Mouse (Mus musculus) heart, embryonic 13.5 days (tissue): ENCODE data around the gene Slc39a9. TPM values are rescaled to one million over a fixed set of nuclear protein-coding genes. Genes with fewer than 3 reads are reported as not detected.

ENCODE experiments used
- ATAC-seq: fragments of 200-750 bp; cut with Nextera tagmentation; 2 replicates; pipeline ENCODE4 v1.8.0; 2017; ENCODE audit warnings: moderate TSS enrichment; ENCODE audit not compliant: insufficient number of reproducible peaks, low FRiP score, low TSS enrichment; ENCODE audit errors: extremely low read depth
- H3K27ac ChIP-seq: fragments of 300-500 bp; sonication (generic); replicated peaks from 2 replicates; pipeline ENCODE4 v1.5.1; 2015; ENCODE audit warnings: moderate library complexity, mild to moderate bottlenecking, inconsistent platforms
- H3K27me3 ChIP-seq: fragments of 300-500 bp; sonication (generic); replicated peaks from 2 replicates; pipeline ENCODE4 v1.6.1; 2015; ENCODE audit warnings: mild to moderate bottlenecking, inconsistent platforms
- H3K36me3 ChIP-seq: fragments of 300-500 bp; sonication (generic); 2 replicates; pipeline ENCODE4 v1.6.1; 2015; ENCODE audit warnings: mild to moderate bottlenecking, inconsistent platforms
- H3K4me1 ChIP-seq: fragments of 300-500 bp; sonication (generic); 2 replicates; pipeline ENCODE4 v1.6.1; 2015; ENCODE audit warnings: inconsistent platforms
- H3K4me2 ChIP-seq: fragments of 300-500 bp; sonication (generic); 2 replicates; pipeline ENCODE4 v1.6.1; 2015; ENCODE audit warnings: inconsistent platforms, mild to moderate bottlenecking, moderate library complexity
- H3K4me3 ChIP-seq: fragments of 300-500 bp; sonication (generic); 2 replicates; pipeline ENCODE4 v1.5.1; 2015; ENCODE audit warnings: moderate library complexity, mild to moderate bottlenecking, inconsistent platforms
- H3K9ac ChIP-seq: fragments of 300-500 bp; sonication (generic); 2 replicates; pipeline ENCODE4 v1.6.1; 2015; ENCODE audit warnings: inconsistent platforms, mild to moderate bottlenecking, moderate library complexity
- H3K9me3 ChIP-seq: fragments of 300-500 bp; sonication (generic); 2 replicates; pipeline ENCODE4 v1.6.1; 2016; ENCODE audit warnings: inconsistent platforms
- WGBS: fragments of 180-500 bp; shearing (Covaris S2); methylation state at CpG from one replicate; pipeline ENCODE4 v1.1.7; 2015; ENCODE audit warnings: mixed read lengths; 5-methylcytosine and 5-hydroxymethylcytosine counted together
- polyA plus RNA-seq: library from polyadenylated mRNA; unstranded; fragments of >200 nt; fragmentation: Nextera tagmentation; extraction: Ambion mirVana; gene quantifications from 2 replicates; pipeline ENCODE4 v1.2.1, GENCODE M21; 2015

Gene Slc39a9
- polyA plus RNA-seq, 1 experiment from 2014 or later, result 15.9 TPM

- peak; percentile 32; the same call in 1 of the 2 replicates for ATAC-seq
- Histone ChIP-seq H3K9me3 (no peaks in the 10 kb centered on the region), H3K27ac (no peak within 1 kb of the TSS), H3K4me3 (peak within 1 kb of the TSS; percentile 51), H3K27me3 (peaks cover 56% of the 10 kb centered on the region), H3K4me1 (peaks cover 46% of the 10 kb centered on the region), H3K9ac (peak within 1 kb of the TSS; percentile 76), H3K4me2 (peak within 1 kb of the TSS; percentile 80), H3K36me3 (no peaks in the 10 kb centered on the region)
- WGBS, result under 1% methylated on average over 52 of the region's 52 CpGs
Measured at GRCm38 (mm10) chr12:80692269-80692972, 48.7 kb downstream of the Slc39a9 start, which contains the start of gene Plekhd1. TSS of gene Plekhd1 (plus strand) at chr12:80692591.

GRCm38 (mm10) chr12:80693700-80694099 lies 50.0 kb downstream of the Slc39a9 start:
- Histone ChIP-seq H3K4me1 (peaks cover 40% of the 10 kb centered on the region), H3K9ac (no peak overlapping the region), H3K4me3 (no peak overlapping the region), H3K9me3 (no peaks in the 10 kb centered on the region), H3K27ac (no peak overlapping the region), H3K4me2 (peak overlapping the region; percentile 80), H3K27me3 (peaks cover 56% of the 10 kb centered on the region), H3K36me3 (no peaks in the 10 kb centered on the region)
- WGBS, result 33% methylated on average over 2 of the region's 2 CpGs
- no peak for ATAC-seq

- ATAC-seq, result no peak
- no peaks in the 10 kb centered on the region for H3K9me3 ChIP-seq
- peaks cover 56% of the 10 kb centered on the region for H3K27me3 ChIP-seq
- 79% methylated on average over 3 of the region's 3 CpGs for WGBS
- H3K27ac ChIP-seq, result no peak overlapping the region
- H3K36me3 ChIP-seq, result no peaks in the 10 kb centered on the region
- peaks cover 36% of the 10 kb centered on the region for H3K4me1 ChIP-seq
- no peak overlapping the region for H3K4me2 ChIP-seq
- H3K4me3 ChIP-seq, result no peak overlapping the region
- H3K9ac ChIP-seq, result no peak overlapping the region
Measured at GRCm38 (mm10) chr12:80695004-80695403, 51.3 kb downstream of the Slc39a9 start.

- Histone ChIP-seq H3K36me3 (no peaks in the 10 kb centered on the region), H3K4me2 (no peak overlapping the region), H3K9me3 (no peaks in the 10 kb centered on the region), H3K27ac (no peak overlapping the region), H3K4me3 (no peak overlapping the region), H3K9ac (no peak overlapping the region), H3K27me3 (peaks cover 20% of the 10 kb centered on the region), H3K4me1 (peaks cover 22% of the 10 kb centered on the region)
- 54% methylated on average over 5 of the region's 5 CpGs for WGBS
- ATAC-seq, result no peak
Measured at GRCm38 (mm10) chr12:80698526-80699143, 55.0 kb downstream of the Slc39a9 start.

GRCm38 (mm10) chr12:80699144-80699531 lies 55.5 kb downstream of the Slc39a9 start:
- Histone ChIP-seq H3K9ac (no peak overlapping the region), H3K27me3 (peaks cover 15% of the 10 kb centered on the region), H3K9me3 (no peaks in the 10 kb centered on the region), H3K4me3 (no peak overlapping the region), H3K4me1 (peaks cover 17% of the 10 kb centered on the region), H3K4me2 (no peak overlapping the region), H3K36me3 (no peaks in the 10 kb centered on the region), H3K27ac (no peak overlapping the region)
- ATAC-seq, result no peak
- WGBS, result 56% methylated on average over 2 of the region's 2 CpGs

DNA sequence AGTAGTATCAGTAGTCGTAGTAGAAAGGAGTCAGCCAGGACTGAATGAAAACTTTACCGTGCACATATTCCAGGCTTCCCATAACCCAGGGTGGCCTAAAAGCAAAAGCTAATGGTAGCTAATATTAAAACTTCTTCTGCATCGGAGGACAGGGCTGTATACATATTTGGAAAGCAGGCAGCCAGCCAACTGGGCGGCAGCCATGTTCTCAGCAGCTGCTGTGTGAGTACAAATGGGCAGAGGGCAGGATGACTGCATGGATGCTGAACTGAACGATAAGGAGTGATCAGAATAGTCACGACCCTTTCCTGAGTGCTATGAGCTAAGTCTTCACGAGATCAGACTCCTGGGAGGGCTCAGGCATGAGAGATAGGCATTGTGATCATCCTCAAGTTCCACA lies 57.6 kb downstream of the Slc39a9 start:
- Histone ChIP-seq H3K27ac (no peak overlapping the region), H3K9ac (no peak overlapping the region), H3K36me3 (no peaks in the 10 kb centered on the region), H3K4me1 (peaks cover 17% of the 10 kb centered on the region), H3K4me2 (no peak overlapping the region), H3K9me3 (no peaks in the 10 kb centered on the region), H3K4me3 (no peak overlapping the region), H3K27me3 (0 out of 2 replicates have a peak, but pooled peaks cover 6% of the 10 kb centered on the region)
- 47% methylated on average over 7 of the region's 7 CpGs for WGBS
- ATAC-seq, result no peak

DNA sequence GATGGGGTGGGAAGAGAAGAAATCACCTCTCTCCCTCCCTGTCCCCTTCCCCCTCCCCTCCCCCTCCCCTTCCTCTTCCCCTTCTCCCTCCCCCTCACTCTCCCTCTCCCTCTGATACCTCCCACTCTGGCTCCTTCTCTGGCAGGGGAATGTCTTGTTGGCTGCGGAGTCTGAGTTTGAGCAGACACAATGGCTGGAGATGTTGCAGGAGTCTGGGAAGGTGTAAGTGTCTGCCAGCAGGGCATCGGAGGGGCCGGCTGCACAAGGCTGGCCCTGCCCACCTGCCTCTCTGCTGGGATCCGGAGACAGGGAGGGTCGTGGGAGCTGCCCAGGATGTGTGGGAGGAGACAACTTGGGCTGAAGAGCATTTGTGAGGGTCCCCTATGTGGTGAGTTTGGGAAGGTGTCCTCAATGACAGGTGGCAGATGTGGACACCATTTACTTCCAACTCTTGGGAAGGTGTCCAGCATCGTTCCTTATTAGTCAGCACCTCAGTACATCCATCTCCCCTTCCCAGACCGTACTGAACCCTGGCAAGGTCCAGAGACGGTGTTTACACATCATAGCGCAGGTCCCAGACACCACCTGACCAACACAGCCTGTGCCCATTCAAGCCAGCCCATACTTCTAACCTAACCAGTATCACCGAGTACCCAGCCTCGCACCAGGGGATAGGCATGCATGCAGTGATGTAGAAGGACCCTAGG lies 62.7 kb downstream of the Slc39a9 start:
- H3K27me3 ChIP-seq, result 0 out of 2 replicates have a peak, but pooled peaks cover 20% of the 10 kb centered on the region
- H3K4me1 ChIP-seq, result peaks cover 24% of the 10 kb centered on the region
- H3K9me3 ChIP-seq, result no peaks in the 10 kb centered on the region
- H3K9ac ChIP-seq, result no peak overlapping the region
- no peak overlapping the region for H3K27ac ChIP-seq
- no peak for ATAC-seq
- H3K36me3 ChIP-seq, result no peaks in the 10 kb centered on the region
- 46% methylated on average over 11 of the region's 11 CpGs for WGBS
- H3K4me3 ChIP-seq, result no peak overlapping the region
- no peak overlapping the region for H3K4me2 ChIP-seq

DNA sequence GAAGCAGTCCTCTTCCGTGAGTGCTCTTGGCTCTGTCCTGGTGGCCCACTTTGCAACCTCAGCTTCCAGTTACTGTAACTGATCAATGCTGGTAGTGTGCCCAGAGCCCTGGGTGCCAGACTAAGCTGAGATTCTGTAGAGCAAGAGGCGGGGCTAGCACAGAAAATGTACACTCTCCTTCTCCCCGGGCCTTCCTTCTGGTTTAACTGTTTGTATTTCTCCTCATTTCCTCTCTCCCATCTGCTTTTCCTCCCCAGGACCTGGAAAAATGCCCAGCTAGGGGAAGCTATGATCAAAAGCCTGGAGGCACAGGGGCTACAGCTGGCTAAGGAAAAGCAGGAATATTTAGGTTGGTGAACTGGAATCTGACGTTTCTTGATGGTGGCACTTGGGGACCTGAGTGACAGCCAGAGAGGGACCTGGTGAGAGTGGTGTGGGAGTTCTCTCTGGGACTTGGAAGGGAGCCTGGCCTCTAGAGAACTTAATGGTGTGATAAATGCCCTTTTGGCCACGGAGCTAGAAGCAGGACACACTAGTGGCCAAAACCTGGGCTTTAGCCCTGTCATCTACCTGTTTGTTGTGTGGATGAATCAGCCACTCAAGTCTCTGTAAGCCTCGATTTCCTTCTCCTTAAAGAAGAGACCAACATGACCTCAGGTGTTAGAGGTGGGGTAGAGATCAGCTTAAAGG lies 63.4 kb downstream of the Slc39a9 start:
- H3K27me3 ChIP-seq, result 0 out of 2 replicates have a peak, but pooled peaks cover 20% of the 10 kb centered on the region
- WGBS, result 40% methylated on average over 6 of the region's 6 CpGs
- H3K36me3 ChIP-seq, result no peaks in the 10 kb centered on the region
- no peak overlapping the region for H3K27ac ChIP-seq
- no peaks in the 10 kb centered on the region for H3K9me3 ChIP-seq
- H3K4me1 ChIP-seq, result peaks cover 21% of the 10 kb centered on the region
- H3K9ac ChIP-seq, result no peak overlapping the region
- H3K4me2 ChIP-seq, result no peak overlapping the region
- no peak overlapping the region for H3K4me3 ChIP-seq
- no peak for ATAC-seq

DNA sequence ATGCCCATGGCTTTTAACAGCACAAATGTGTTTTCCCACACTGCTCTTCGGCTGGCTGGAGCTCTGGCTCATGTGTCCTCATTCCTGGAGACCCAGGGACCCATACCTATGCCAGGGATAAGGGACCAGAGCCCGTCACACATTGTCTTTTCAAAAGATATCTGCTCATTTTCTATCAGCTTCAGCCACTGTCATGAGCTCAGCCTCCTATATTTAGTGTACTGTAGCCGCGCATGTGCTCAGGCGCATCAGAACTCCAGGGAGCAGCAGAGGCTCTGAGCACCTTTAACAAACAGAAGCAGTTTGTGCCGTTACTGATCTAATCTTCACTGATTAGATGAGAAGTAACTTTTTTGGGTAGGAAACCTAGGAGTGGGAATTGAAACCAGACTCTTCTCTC lies 72.2 kb downstream of the Slc39a9 start:
- no peak for ATAC-seq
- Histone ChIP-seq H3K9me3 (no peaks in the 10 kb centered on the region), H3K4me3 (no peak overlapping the region), H3K4me1 (peaks cover 19% of the 10 kb centered on the region), H3K36me3 (no peaks in the 10 kb centered on the region), H3K27ac (peak overlapping the region; percentile 66), H3K27me3 (peaks cover 12% of the 10 kb centered on the region; the same call in 1 of the 2 replicates), H3K9ac (no peak overlapping the region), H3K4me2 (peak overlapping the region; percentile 38)
- 30% methylated on average over 6 of the region's 6 CpGs for WGBS

- no peak for ATAC-seq
- Histone ChIP-seq H3K4me3 (no peak overlapping the region), H3K27ac (no peak overlapping the region), H3K4me2 (no peak overlapping the region), H3K9ac (no peak overlapping the region), H3K9me3 (no peaks in the 10 kb centered on the region), H3K4me1 (peaks cover 19% of the 10 kb centered on the region), H3K27me3 (peaks cover 11% of the 10 kb centered on the region; the same call in 1 of the 2 replicates), H3K36me3 (no peaks in the 10 kb centered on the region)
- WGBS, result 70% methylated on average over 2 of the region's 2 CpGs
Measured at GRCm38 (mm10) chr12:80719141-80719540, 75.5 kb downstream of the Slc39a9 start.

GRCm38 (mm10) chr12:80720507-80720906 lies 76.8 kb downstream of the Slc39a9 start:
- H3K27me3 ChIP-seq, result peaks cover 17% of the 10 kb centered on the region
- no peak overlapping the region for H3K27ac ChIP-seq
- ATAC-seq, result no peak
- no peaks in the 10 kb centered on the region for H3K9me3 ChIP-seq
- H3K4me2 ChIP-seq, result no peak overlapping the region
- no peaks in the 10 kb centered on the region for H3K36me3 ChIP-seq
- H3K9ac ChIP-seq, result no peak overlapping the region
- peaks cover 10% of the 10 kb centered on the region for H3K4me1 ChIP-seq
- no peak overlapping the region for H3K4me3 ChIP-seq
- WGBS, result 72% methylated on average over 12 of the region's 12 CpGs
